Mouse (Mus musculus): ENCODE results near the gene Gm28729. TPM values are rescaled to one million over a fixed set of nuclear protein-coding genes. Genes with fewer than 3 reads are reported as not detected.

Gene Gm28729
- polyA plus RNA-seq, 1 experiment from 2014 or later: 0.28 TPM

GRCm38 (mm10) chr9:96514278-96514677 is 10.8 kb downstream of the Gm28729 start:
- Histone ChIP-seq H3K27ac (ENCODE audit: low read depth, low read length) (no peak overlapping the region), H3K4me3 (ENCODE audit: low read depth, low read length) (no peak overlapping the region), H3K9me3 (replicated peaks; ENCODE audit: control insufficient read depth, low read length) (no peaks in the 10 kb centered on the region), H3K4me1 (ENCODE audit: control insufficient read depth, insufficient read depth, low read length) (no peaks in the 10 kb centered on the region), H3K27me3 (replicated peaks; ENCODE audit: control insufficient read depth, insufficient read depth, low read length) (no peaks in the 10 kb centered on the region), H3K4me2 (ENCODE audit: low read length) (no peak overlapping the region), H3K36me3 (ENCODE audit: control insufficient read depth, insufficient read depth, low read length) (no peaks in the 10 kb centered on the region), H3K9ac (ENCODE audit: low read length) (no peak overlapping the region)
- WGBS: 88% methylated on average over 5 of the region's 5 CpGs
- ATAC-seq (no peak), DNase-seq (ENCODE audit: low spot score) (no peak)

GRCm38 (mm10) chr9:96506011-96506498 is 19.0 kb downstream of the Gm28729 start:
- no peak overlapping the region for H3K27ac ChIP-seq (ENCODE audit: low read depth, low read length)
- peak overlapping the region; percentile 24; the same call in 1 of the 2 replicates for H3K4me2 ChIP-seq (ENCODE audit: low read length)
- H3K27me3 ChIP-seq (replicated peaks; ENCODE audit: control insufficient read depth, insufficient read depth, low read length): no peaks in the 10 kb centered on the region
- no peak overlapping the region for H3K4me3 ChIP-seq (ENCODE audit: low read depth, low read length)
- DNase-seq (ENCODE audit: low spot score) (peak; percentile 83), ATAC-seq (peak; percentile 77)
- H3K36me3 ChIP-seq (ENCODE audit: control insufficient read depth, insufficient read depth, low read length): no peaks in the 10 kb centered on the region
- H3K9ac ChIP-seq (ENCODE audit: low read length): no peak overlapping the region
- H3K9me3 ChIP-seq (replicated peaks; ENCODE audit: control insufficient read depth, low read length): no peaks in the 10 kb centered on the region
- WGBS: 35% methylated on average over 10 of the region's 10 CpGs
- 0 out of 2 replicates have a peak, but pooled peaks cover 5% of the 10 kb centered on the region for H3K4me1 ChIP-seq (ENCODE audit: control insufficient read depth, insufficient read depth, low read length)

- H3K36me3 ChIP-seq (ENCODE audit: control insufficient read depth, insufficient read depth, low read length): no peaks in the 10 kb centered on the region
- H3K27me3 ChIP-seq (replicated peaks; ENCODE audit: control insufficient read depth, insufficient read depth, low read length): no peaks in the 10 kb centered on the region
- no peak overlapping the region for H3K4me3 ChIP-seq (ENCODE audit: low read depth, low read length)
- no peak overlapping the region for H3K9ac ChIP-seq (ENCODE audit: low read length)
- H3K4me2 ChIP-seq (ENCODE audit: low read length): no peak overlapping the region
- no peaks in the 10 kb centered on the region for H3K9me3 ChIP-seq (replicated peaks; ENCODE audit: control insufficient read depth, low read length)
- DNase-seq (ENCODE audit: low spot score): no peak
- ATAC-seq: no peak
- H3K27ac ChIP-seq (ENCODE audit: low read depth, low read length): no peak overlapping the region
- 0 out of 2 replicates have a peak, but pooled peaks cover 5% of the 10 kb centered on the region for H3K4me1 ChIP-seq (ENCODE audit: control insufficient read depth, insufficient read depth, low read length)
- 84% methylated on average over 4 of the region's 4 CpGs for WGBS
Observed at GRCm38 (mm10) chr9:96505156-96505555, 19.9 kb downstream of the Gm28729 start.

- no peak overlapping the region for H3K4me2 ChIP-seq (ENCODE audit: low read length)
- ATAC-seq (no peak), DNase-seq (ENCODE audit: low spot score) (no peak)
- H3K9me3 ChIP-seq (replicated peaks; ENCODE audit: control insufficient read depth, low read length): no peaks in the 10 kb centered on the region
- no peak overlapping the region for H3K4me3 ChIP-seq (ENCODE audit: low read depth, low read length)
- H3K9ac ChIP-seq (ENCODE audit: low read length): no peak overlapping the region
- H3K4me1 ChIP-seq (ENCODE audit: control insufficient read depth, insufficient read depth, low read length): 0 out of 2 replicates have a peak, but pooled peaks cover 5% of the 10 kb centered on the region
- H3K27ac ChIP-seq (ENCODE audit: low read depth, low read length): no peak overlapping the region
- H3K36me3 ChIP-seq (ENCODE audit: control insufficient read depth, insufficient read depth, low read length): no peaks in the 10 kb centered on the region
- 89% methylated on average over 17 of the region's 17 CpGs for WGBS
- H3K27me3 ChIP-seq (replicated peaks; ENCODE audit: control insufficient read depth, insufficient read depth, low read length): no peaks in the 10 kb centered on the region
Observed at GRCm38 (mm10) chr9:96504116-96504895, 20.8 kb downstream of the Gm28729 start.

- ATAC-seq (no peak), DNase-seq (ENCODE audit: low spot score) (no peak)
- Histone ChIP-seq H3K27me3 (replicated peaks; ENCODE audit: control insufficient read depth, insufficient read depth, low read length) (no peaks in the 10 kb centered on the region), H3K27ac (ENCODE audit: low read depth, low read length) (no peak overlapping the region), H3K9ac (ENCODE audit: low read length) (no peak overlapping the region), H3K36me3 (ENCODE audit: control insufficient read depth, insufficient read depth, low read length) (no peaks in the 10 kb centered on the region), H3K4me3 (ENCODE audit: low read depth, low read length) (no peak overlapping the region), H3K4me1 (ENCODE audit: control insufficient read depth, insufficient read depth, low read length) (0 out of 2 replicates have a peak, but pooled peaks cover 5% of the 10 kb centered on the region), H3K9me3 (replicated peaks; ENCODE audit: control insufficient read depth, low read length) (no peaks in the 10 kb centered on the region), H3K4me2 (ENCODE audit: low read length) (no peak overlapping the region)
- 84% methylated on average over 6 of the region's 6 CpGs for WGBS
Observed at GRCm38 (mm10) chr9:96502856-96503610, 22.0 kb downstream of the Gm28729 start.

- 91% methylated on average over 7 of the region's 7 CpGs for WGBS
Observed at GRCm38 (mm10) chr9:96501217-96501616, 23.8 kb downstream of the Gm28729 start.

GRCm38 (mm10) chr9:96493212-96493611 is 31.9 kb downstream of the Gm28729 start:
- ATAC-seq: no peak
- WGBS: 34% methylated on average over 3 of the region's 3 CpGs

More at GRCm38 (mm10) chr9:96501217-96501616, 23.8 kb downstream of the Gm28729 start:
- no peaks in the 10 kb centered on the region for H3K36me3 ChIP-seq (ENCODE audit: control insufficient read depth, insufficient read depth, low read length)
- no peak overlapping the region for H3K4me3 ChIP-seq (ENCODE audit: low read depth, low read length)
- no peak overlapping the region for H3K4me2 ChIP-seq (ENCODE audit: low read length)
- no peaks in the 10 kb centered on the region for H3K9me3 ChIP-seq (replicated peaks; ENCODE audit: control insufficient read depth, low read length)
- H3K9ac ChIP-seq (ENCODE audit: low read length): no peak overlapping the region
- no peak overlapping the region for H3K27ac ChIP-seq (ENCODE audit: low read depth, low read length)
- 0 out of 2 replicates have a peak, but pooled peaks cover 5% of the 10 kb centered on the region for H3K4me1 ChIP-seq (ENCODE audit: control insufficient read depth, insufficient read depth, low read length)
- DNase-seq (ENCODE audit: low spot score): no peak
- ATAC-seq: no peak
- no peaks in the 10 kb centered on the region for H3K27me3 ChIP-seq (replicated peaks; ENCODE audit: control insufficient read depth, insufficient read depth, low read length)

GRCm38 (mm10) chr9:96491810-96492209 is 33.3 kb downstream of the Gm28729 start:
- no peaks in the 10 kb centered on the region for H3K9me3 ChIP-seq (replicated peaks; ENCODE audit: control insufficient read depth, low read length)
- DNase-seq (ENCODE audit: low spot score): peak; percentile 60
- no peaks in the 10 kb centered on the region for H3K4me1 ChIP-seq (ENCODE audit: control insufficient read depth, insufficient read depth, low read length)
- no peaks in the 10 kb centered on the region for H3K36me3 ChIP-seq (ENCODE audit: control insufficient read depth, insufficient read depth, low read length)
- H3K4me3 ChIP-seq (ENCODE audit: low read depth, low read length): no peak overlapping the region
- no peak overlapping the region for H3K27ac ChIP-seq (ENCODE audit: low read depth, low read length)
- ATAC-seq: no peak
- WGBS: 33% methylated on average over 12 of the region's 12 CpGs
- H3K9ac ChIP-seq (ENCODE audit: low read length): no peak overlapping the region
- no peaks in the 10 kb centered on the region for H3K27me3 ChIP-seq (replicated peaks; ENCODE audit: control insufficient read depth, insufficient read depth, low read length)
- no peak overlapping the region for H3K4me2 ChIP-seq (ENCODE audit: low read length)

More at GRCm38 (mm10) chr9:96493212-96493611, 31.9 kb downstream of the Gm28729 start:
- Histone ChIP-seq H3K4me1 (ENCODE audit: control insufficient read depth, insufficient read depth, low read length) (no peaks in the 10 kb centered on the region), H3K27me3 (replicated peaks; ENCODE audit: control insufficient read depth, insufficient read depth, low read length) (no peaks in the 10 kb centered on the region), H3K4me3 (ENCODE audit: low read depth, low read length) (no peak overlapping the region), H3K36me3 (ENCODE audit: control insufficient read depth, insufficient read depth, low read length) (no peaks in the 10 kb centered on the region), H3K9ac (ENCODE audit: low read length) (no peak overlapping the region), H3K4me2 (ENCODE audit: low read length) (no peak overlapping the region), H3K9me3 (replicated peaks; ENCODE audit: control insufficient read depth, low read length) (no peaks in the 10 kb centered on the region), H3K27ac (ENCODE audit: low read depth, low read length) (no peak overlapping the region)
- no peak for DNase-seq (ENCODE audit: low spot score)
